Mouse (Mus musculus): Measurements from ENCODE around the gene P2rx1. TPM values are rescaled to one million over a fixed set of nuclear protein-coding genes. Genes with fewer than 3 reads are reported as not detected.

Gene P2rx1
- 1.2 and 1.3 TPM in 2 replicates for polyA plus RNA-seq (2014; fragmentation: Nextera tagmentation; extraction: Ambion mirVana)

DNA sequence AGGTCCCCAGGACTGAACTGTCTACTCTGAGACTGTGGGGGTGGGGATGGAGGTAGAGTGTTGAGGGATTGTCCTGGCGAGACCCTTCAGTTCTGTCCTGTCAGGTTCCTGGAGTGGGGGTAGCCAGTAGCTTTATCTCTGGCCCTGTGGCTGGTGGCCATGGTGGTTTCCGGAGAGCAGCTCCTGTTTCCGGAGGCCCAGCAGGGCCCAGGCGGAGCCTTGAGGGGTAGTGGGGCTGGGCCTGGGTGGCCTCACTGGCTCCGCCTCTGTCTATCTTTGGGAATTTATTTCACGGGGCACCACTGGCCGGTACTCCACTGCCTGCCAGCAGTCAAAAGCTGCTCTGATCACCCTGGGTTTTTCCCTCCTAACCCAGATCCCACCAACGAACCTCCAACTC is at the start of gene P2rx1:
TSS of gene P2rx1 (plus strand) at position 333 of the 400 bp plus-strand sequence.
- H3K27me3 ChIP-seq (ENCODE audit: control insufficient read depth, insufficient read depth, low read length) = no peaks in the 10 kb centered on the region
- no peak within 1 kb of the TSS for H3K9ac ChIP-seq (ENCODE audit: low read length)
- no peaks in the 10 kb centered on the region for H3K36me3 ChIP-seq (ENCODE audit: control insufficient read depth, insufficient read depth, low read length)
- no peaks in the 10 kb centered on the region for H3K4me1 ChIP-seq (ENCODE audit: control insufficient read depth, insufficient read depth, low read length)
- H3K4me3 ChIP-seq (ENCODE audit: low read depth, low read length) = no peak within 1 kb of the TSS
- ATAC-seq (ENCODE audit: low FRiP score) (no peak), DNase-seq (ENCODE audit: low spot score, missing footprints) (no peak)
- H3K9me3 ChIP-seq (ENCODE audit: control insufficient read depth, low read length) = no peaks in the 10 kb centered on the region
- 57% methylated on average over 8 of the region's 8 CpGs for whole genome bisulfite sequencing
- H3K27ac ChIP-seq (ENCODE audit: low read depth, low read length) = no peak within 1 kb of the TSS
- H3K4me2 ChIP-seq = no peak within 1 kb of the TSS

DNA sequence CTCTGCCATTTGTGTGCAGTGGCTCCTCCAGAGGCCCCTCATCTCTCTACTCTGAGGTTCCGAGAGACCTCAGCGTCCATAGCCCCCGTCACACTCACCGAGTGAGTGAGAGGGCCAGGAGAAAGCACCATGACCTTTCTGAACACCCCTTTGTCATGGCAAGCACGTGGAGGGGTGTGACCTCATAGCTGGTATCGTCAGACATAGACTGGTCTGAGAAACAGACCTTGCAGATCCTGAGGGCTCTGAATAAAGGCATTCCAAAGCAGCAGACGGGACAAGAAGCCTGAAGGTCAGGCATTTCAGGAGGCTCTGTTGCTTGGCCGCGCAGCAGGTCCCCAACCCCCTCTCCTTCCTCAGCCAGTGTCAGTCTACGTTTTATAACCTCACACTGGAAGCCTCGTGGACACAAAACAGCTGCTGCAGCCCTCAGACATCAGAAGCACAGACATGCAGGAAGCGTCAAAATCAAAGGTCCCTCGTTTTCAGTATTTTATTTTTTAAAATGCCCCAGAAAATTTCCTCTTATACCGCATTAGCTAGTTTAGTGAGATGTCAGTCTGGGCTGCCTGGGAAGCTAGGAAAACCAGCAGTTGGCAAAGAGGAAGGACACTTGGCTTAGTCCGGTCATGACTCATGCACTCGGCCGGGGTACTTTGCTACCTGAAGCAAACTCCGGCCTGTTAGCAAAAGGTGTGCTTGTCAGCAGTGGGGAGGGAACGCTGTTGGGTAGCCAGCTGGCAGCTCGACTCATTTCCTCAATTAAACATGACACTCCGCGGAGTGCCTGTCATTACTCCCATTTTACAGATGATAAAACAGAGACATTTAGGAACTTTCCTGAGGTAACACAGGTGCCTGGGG is 47.5 kb upstream of the P2rx1 start:
- H3K9ac ChIP-seq (ENCODE audit: low read length) = no peak overlapping the region
- H3K27ac ChIP-seq (ENCODE audit: low read depth, low read length) = no peak overlapping the region
- no peaks in the 10 kb centered on the region; the same call in 1 of the 2 replicates for H3K9me3 ChIP-seq (ENCODE audit: control insufficient read depth, low read length)
- WGBS = 72% methylated on average over 22 of the region's 22 CpGs
- peaks cover 2% of the 10 kb centered on the region; the same call in 1 of the 2 replicates for H3K4me1 ChIP-seq (ENCODE audit: control insufficient read depth, insufficient read depth, low read length)
- H3K4me2 ChIP-seq = no peak overlapping the region
- peak; percentile 79 for DNase-seq (ENCODE audit: low spot score, missing footprints)
- H3K4me3 ChIP-seq (ENCODE audit: low read depth, low read length) = no peak overlapping the region
- H3K27me3 ChIP-seq (ENCODE audit: control insufficient read depth, insufficient read depth, low read length) = no peaks in the 10 kb centered on the region
- no peaks in the 10 kb centered on the region for H3K36me3 ChIP-seq (ENCODE audit: control insufficient read depth, insufficient read depth, low read length)
- no peak for ATAC-seq (ENCODE audit: low FRiP score)

DNA sequence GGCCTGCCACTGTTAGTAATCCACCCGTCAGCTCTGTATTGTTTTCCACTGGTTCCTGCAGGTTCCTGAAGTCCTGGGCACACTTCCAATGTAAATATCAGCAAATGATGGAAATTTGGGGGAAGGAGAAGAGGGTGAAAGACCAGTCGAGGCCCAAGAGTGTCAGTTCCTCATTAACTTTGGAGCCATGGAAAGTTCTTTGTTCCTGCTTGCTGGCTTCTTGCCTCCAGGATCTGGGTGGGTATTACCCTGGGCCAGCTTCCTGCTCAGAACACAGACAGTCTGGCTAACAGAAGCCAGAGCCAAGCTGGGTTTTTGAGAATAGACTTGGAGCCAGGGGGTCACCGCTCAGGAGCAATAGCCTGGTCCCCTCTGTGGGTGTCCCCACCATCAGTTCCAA is 46.7 kb upstream of the P2rx1 start:
- 75% methylated on average over 3 of the region's 3 CpGs for WGBS
- H3K9me3 ChIP-seq (ENCODE audit: control insufficient read depth, low read length) = no peaks in the 10 kb centered on the region; the same call in 1 of the 2 replicates

DNA sequence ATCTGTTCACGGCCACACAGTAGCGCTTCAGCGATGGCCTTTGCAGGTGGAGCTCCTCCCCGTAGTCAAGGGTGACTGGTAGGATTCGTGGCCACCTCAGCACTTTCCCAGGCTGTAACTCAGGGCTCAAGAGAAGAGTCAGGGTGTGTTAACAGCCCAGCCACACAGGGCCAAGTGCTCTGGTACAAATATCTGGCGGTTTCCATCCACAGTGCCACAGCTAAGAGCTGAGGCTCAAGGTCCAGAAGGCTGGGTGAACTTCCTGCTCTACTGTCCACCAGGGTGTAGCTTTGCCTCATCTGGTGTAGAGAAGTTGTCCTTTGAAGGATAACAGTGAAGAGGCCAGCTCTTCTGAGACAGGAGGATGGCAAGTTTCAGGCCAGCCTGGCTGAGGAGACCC is 46.2 kb upstream of the P2rx1 start:
- no peak overlapping the region for H3K9ac ChIP-seq (ENCODE audit: low read length)
- no peak overlapping the region for H3K4me2 ChIP-seq
- no peaks in the 10 kb centered on the region for H3K27me3 ChIP-seq (ENCODE audit: control insufficient read depth, insufficient read depth, low read length)
- ATAC-seq (ENCODE audit: low FRiP score) (no peak), DNase-seq (ENCODE audit: low spot score, missing footprints) (no peak)
- H3K4me1 ChIP-seq (ENCODE audit: control insufficient read depth, insufficient read depth, low read length) = peaks cover 2% of the 10 kb centered on the region; the same call in 1 of the 2 replicates
- H3K36me3 ChIP-seq (ENCODE audit: control insufficient read depth, insufficient read depth, low read length) = no peaks in the 10 kb centered on the region
- H3K9me3 ChIP-seq (ENCODE audit: control insufficient read depth, low read length) = no peaks in the 10 kb centered on the region; the same call in 1 of the 2 replicates
- H3K4me3 ChIP-seq (ENCODE audit: low read depth, low read length) = no peak overlapping the region
- H3K27ac ChIP-seq (ENCODE audit: low read depth, low read length) = no peak overlapping the region
- WGBS = 89% methylated on average over 6 of the region's 6 CpGs

More for the DNA sequence above, 46.7 kb upstream of the P2rx1 start:
- H3K4me1 ChIP-seq (ENCODE audit: control insufficient read depth, insufficient read depth, low read length) = peaks cover 2% of the 10 kb centered on the region; the same call in 1 of the 2 replicates
- DNase-seq (ENCODE audit: low spot score, missing footprints) (peak; percentile 39), ATAC-seq (ENCODE audit: low FRiP score) (no peak)
- no peak overlapping the region for H3K4me3 ChIP-seq (ENCODE audit: low read depth, low read length)
- H3K36me3 ChIP-seq (ENCODE audit: control insufficient read depth, insufficient read depth, low read length) = no peaks in the 10 kb centered on the region
- H3K27me3 ChIP-seq (ENCODE audit: control insufficient read depth, insufficient read depth, low read length) = no peaks in the 10 kb centered on the region
- H3K27ac ChIP-seq (ENCODE audit: low read depth, low read length) = no peak overlapping the region
- H3K4me2 ChIP-seq = no peak overlapping the region
- no peak overlapping the region for H3K9ac ChIP-seq (ENCODE audit: low read length)

DNA sequence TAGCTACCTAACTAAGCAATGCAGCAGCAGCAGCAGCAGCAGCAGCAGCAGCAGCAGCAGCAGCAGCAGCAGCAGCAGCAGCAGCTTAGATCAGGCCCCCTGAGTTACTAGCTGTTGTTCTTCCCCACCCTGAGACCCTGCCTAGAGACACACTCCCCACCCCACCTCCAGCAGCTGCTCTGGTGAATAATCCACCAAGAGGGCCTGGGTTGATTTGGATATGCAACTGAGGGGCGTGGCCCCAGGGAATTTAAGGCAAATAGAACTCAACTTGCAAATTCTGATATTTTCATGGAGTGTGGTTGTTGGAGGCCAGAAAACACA is 45.8 kb upstream of the P2rx1 start:
- Histone ChIP-seq H3K9ac (ENCODE audit: low read length) (no peak overlapping the region), H3K4me1 (ENCODE audit: control insufficient read depth, insufficient read depth, low read length) (no peaks in the 10 kb centered on the region; the same call in 1 of the 2 replicates), H3K27ac (ENCODE audit: low read depth, low read length) (no peak overlapping the region), H3K4me2 (no peak overlapping the region), H3K36me3 (ENCODE audit: control insufficient read depth, insufficient read depth, low read length) (no peaks in the 10 kb centered on the region), H3K4me3 (ENCODE audit: low read depth, low read length) (no peak overlapping the region), H3K9me3 (ENCODE audit: control insufficient read depth, low read length) (no peaks in the 10 kb centered on the region; the same call in 1 of the 2 replicates), H3K27me3 (ENCODE audit: control insufficient read depth, insufficient read depth, low read length) (no peaks in the 10 kb centered on the region)
- ATAC-seq (ENCODE audit: low FRiP score) = no peak
- WGBS = 77% methylated on average over 1 of the region's 1 CpGs
- DNase-seq (ENCODE audit: low spot score, missing footprints) = no peak

DNA sequence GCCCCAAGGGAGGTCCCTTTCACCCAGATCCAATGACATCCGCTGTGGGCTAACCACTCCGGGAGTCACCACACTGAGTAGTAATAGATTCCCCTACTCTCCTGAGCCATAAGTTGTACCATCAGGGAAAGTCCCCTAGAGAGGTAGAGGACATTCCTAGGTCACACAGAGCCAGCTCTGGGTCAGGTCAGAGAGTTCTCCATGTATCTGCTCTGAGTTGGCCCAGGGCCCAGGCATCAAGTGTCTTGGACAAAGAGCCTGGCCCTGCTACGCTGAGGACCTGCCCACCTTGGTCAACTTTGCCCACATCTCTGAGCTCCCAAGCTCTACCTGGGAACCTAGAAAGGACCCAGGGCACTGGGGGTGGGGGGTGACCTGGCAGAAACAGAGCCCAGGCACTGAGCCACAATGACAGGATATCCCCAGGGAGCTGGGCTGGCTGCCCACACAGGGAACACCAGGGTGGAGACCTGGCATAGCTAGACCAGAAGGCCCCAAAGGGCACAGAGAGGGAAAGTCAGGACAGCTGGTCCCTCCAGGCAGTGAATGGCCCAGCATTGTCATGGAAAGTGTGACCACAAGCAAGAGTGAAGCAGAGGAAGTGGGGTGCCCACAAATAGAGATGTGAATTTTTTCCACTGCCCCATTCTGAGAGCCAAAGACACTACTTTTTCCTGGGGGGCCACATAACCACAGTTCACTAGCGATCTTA is 45.3 kb upstream of the P2rx1 start:
- H3K27ac ChIP-seq (ENCODE audit: low read depth, low read length) = no peak overlapping the region
- H3K4me3 ChIP-seq (ENCODE audit: low read depth, low read length) = no peak overlapping the region
- H3K9me3 ChIP-seq (ENCODE audit: control insufficient read depth, low read length) = no peaks in the 10 kb centered on the region; the same call in 1 of the 2 replicates
- ATAC-seq (ENCODE audit: low FRiP score) (no peak), DNase-seq (ENCODE audit: low spot score, missing footprints) (peak; percentile 39)
- 94% methylated on average over 4 of the region's 4 CpGs for WGBS
- H3K4me1 ChIP-seq (ENCODE audit: control insufficient read depth, insufficient read depth, low read length) = no peaks in the 10 kb centered on the region
- no peak overlapping the region for H3K9ac ChIP-seq (ENCODE audit: low read length)
- no peaks in the 10 kb centered on the region for H3K27me3 ChIP-seq (ENCODE audit: control insufficient read depth, insufficient read depth, low read length)
- H3K36me3 ChIP-seq (ENCODE audit: control insufficient read depth, insufficient read depth, low read length) = no peaks in the 10 kb centered on the region
- H3K4me2 ChIP-seq = no peak overlapping the region

DNA sequence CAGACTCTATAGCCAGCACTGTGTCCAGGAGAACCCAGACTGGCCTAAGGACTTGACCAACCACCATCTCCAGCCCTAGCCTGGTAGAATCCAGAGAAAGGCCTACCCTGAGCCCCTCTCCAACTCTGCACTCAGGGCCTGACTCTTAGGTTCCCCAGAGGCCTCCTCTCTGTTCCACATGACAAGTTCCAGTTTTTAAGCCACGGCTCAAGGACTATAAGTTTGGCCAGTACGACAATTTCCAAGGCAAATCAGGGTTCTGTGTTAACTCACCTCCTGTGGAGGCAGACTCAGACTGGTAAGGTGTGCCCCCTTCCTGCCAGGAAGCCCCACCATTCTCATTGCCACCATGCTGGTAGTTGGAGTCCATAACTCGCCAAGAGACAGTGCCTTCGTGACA is 44.7 kb upstream of the P2rx1 start:
- H3K9ac ChIP-seq (ENCODE audit: low read length) = no peak overlapping the region

DNA sequence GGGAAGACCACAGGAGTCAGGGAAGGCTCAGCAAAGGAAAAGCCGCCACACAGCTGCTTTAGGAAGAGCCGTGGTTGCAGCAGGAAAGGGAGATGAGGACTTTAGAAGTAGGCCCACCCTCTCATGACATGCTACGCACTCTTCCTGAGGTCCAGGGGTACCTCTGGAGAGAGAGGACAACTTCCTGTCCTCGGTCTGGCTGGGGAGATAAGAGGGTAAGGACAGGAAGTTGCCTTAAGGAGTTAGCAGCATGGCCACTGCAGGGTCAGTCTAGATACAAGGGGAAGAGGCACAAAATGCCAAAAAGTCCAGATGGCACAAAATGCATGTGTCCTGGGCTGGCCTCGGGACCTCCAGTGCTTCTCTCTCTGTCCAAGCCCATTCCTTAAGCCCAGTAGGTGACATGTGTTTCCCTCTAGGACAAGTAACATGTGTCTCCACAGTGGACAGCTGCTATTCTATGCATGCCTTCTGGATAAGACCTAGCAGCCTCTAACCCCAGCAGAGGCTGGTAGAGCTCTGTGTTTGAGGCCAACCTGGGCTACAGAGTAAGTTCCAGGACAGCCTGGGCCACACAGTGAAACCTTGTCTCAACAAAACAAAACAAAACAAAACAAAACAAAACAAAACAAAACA is 43.4 kb upstream of the P2rx1 start:
- no peak overlapping the region for H3K4me2 ChIP-seq
- peaks cover 13% of the 10 kb centered on the region for H3K27me3 ChIP-seq (ENCODE audit: control insufficient read depth, insufficient read depth, low read length)
- no peaks in the 10 kb centered on the region; the same call in 1 of the 2 replicates for H3K9me3 ChIP-seq (ENCODE audit: control insufficient read depth, low read length)
- DNase-seq (ENCODE audit: low spot score, missing footprints) (peak; percentile 80), ATAC-seq (ENCODE audit: low FRiP score) (no peak)
- H3K36me3 ChIP-seq (ENCODE audit: control insufficient read depth, insufficient read depth, low read length) = no peaks in the 10 kb centered on the region
- no peaks in the 10 kb centered on the region for H3K4me1 ChIP-seq (ENCODE audit: control insufficient read depth, insufficient read depth, low read length)
- 80% methylated on average over 5 of the region's 5 CpGs for WGBS
- no peak overlapping the region for H3K27ac ChIP-seq (ENCODE audit: low read depth, low read length)
- no peak overlapping the region for H3K4me3 ChIP-seq (ENCODE audit: low read depth, low read length)
- no peak overlapping the region for H3K9ac ChIP-seq (ENCODE audit: low read length)

More for the DNA sequence above, 44.7 kb upstream of the P2rx1 start:
- H3K27ac ChIP-seq (ENCODE audit: low read depth, low read length) = no peak overlapping the region
- no peak overlapping the region for H3K4me3 ChIP-seq (ENCODE audit: low read depth, low read length)
- H3K4me2 ChIP-seq = no peak overlapping the region
- WGBS = 82% methylated on average over 4 of the region's 4 CpGs
- no peak for ATAC-seq (ENCODE audit: low FRiP score)
- no peaks in the 10 kb centered on the region for H3K4me1 ChIP-seq (ENCODE audit: control insufficient read depth, insufficient read depth, low read length)
- no peaks in the 10 kb centered on the region; the same call in 1 of the 2 replicates for H3K9me3 ChIP-seq (ENCODE audit: control insufficient read depth, low read length)
- DNase-seq (ENCODE audit: low spot score, missing footprints) = no peak
- H3K27me3 ChIP-seq (ENCODE audit: control insufficient read depth, insufficient read depth, low read length) = peaks cover under 1% of the 10 kb centered on the region
- no peaks in the 10 kb centered on the region for H3K36me3 ChIP-seq (ENCODE audit: control insufficient read depth, insufficient read depth, low read length)

Data from midbrain, embryonic 11.5 days (tissue).